Mouse (Mus musculus): ENCODE results near the gene Trabd2b.

Trabd2b gene

GRCm38 (mm10) chr4:114648532-114649074 lies 242.1 kb downstream of the Trabd2b start:
- no peak for DNase-seq (ENCODE audit: low spot score)

GRCm38 (mm10) chr4:114650551-114650950 lies 244.0 kb downstream of the Trabd2b start:
- DNase-seq (ENCODE audit: low spot score) = no peak

- DNase-seq (ENCODE audit: low spot score) = no peak
Measured at GRCm38 (mm10) chr4:114651007-114651406, 244.5 kb downstream of the Trabd2b start.

GRCm38 (mm10) chr4:114651606-114652005 lies 245.1 kb downstream of the Trabd2b start:
- DNase-seq (ENCODE audit: low spot score) = no peak

GRCm38 (mm10) chr4:114652400-114652799 lies 245.9 kb downstream of the Trabd2b start:
- no peak for DNase-seq (ENCODE audit: low spot score)

- no peak for DNase-seq (ENCODE audit: low spot score)
Measured at GRCm38 (mm10) chr4:114657933-114658332, 251.4 kb downstream of the Trabd2b start.

- no peak for DNase-seq (ENCODE audit: low spot score)
Measured at GRCm38 (mm10) chr4:114659876-114660275, 253.4 kb downstream of the Trabd2b start.

GRCm38 (mm10) chr4:114664063-114665036 lies 257.8 kb downstream of the Trabd2b start:
- DNase-seq (ENCODE audit: low spot score) = no peak
